Mouse (Mus musculus) hindbrain, embryonic 16.5 days (tissue): Measurements from ENCODE around the gene Cacng1. TPM values are rescaled to one million over a fixed set of nuclear protein-coding genes. Genes with fewer than 3 reads are reported as not detected.

Experiments used
- ATAC-seq: fragments of 200-750 bp; cut with Nextera tagmentation; 2 replicates; pipeline ENCODE4 v1.8.0; 2017; ENCODE audit warnings: moderate TSS enrichment, moderate library complexity
- H3K27ac ChIP-seq: fragments of 300-500 bp; sonication (generic); 2 replicates; pipeline ENCODE4 v1.5.1; 2014; ENCODE audit warnings: low read depth, mild to moderate bottlenecking, control low read depth, low read length, moderate library complexity
- H3K27me3 ChIP-seq: fragments of 300-500 bp; sonication (generic); replicated peaks from 2 replicates; pipeline ENCODE4 v1.6.1; 2014; ENCODE audit warnings: low read length; ENCODE audit not compliant: control insufficient read depth, insufficient read depth
- H3K36me3 ChIP-seq: fragments of 300-500 bp; sonication (generic); 2 replicates; pipeline ENCODE4 v1.6.1; 2014; ENCODE audit warnings: mild to moderate bottlenecking, low read length, moderate library complexity, mixed read lengths; ENCODE audit not compliant: control insufficient read depth, insufficient read depth
- H3K4me1 ChIP-seq: fragments of 300-500 bp; sonication (generic); 2 replicates; pipeline ENCODE4 v1.6.1; 2014; ENCODE audit warnings: low read depth, low read length; ENCODE audit not compliant: control insufficient read depth, insufficient read depth
- H3K4me2 ChIP-seq: fragments of 300-500 bp; sonication (generic); 2 replicates; pipeline ENCODE4 v1.6.1; 2014; ENCODE audit warnings: mild to moderate bottlenecking, low read length, control low read depth, moderate library complexity
- H3K4me3 ChIP-seq: fragments of 300-500 bp; sonication (generic); 2 replicates; pipeline ENCODE4 v1.5.1; 2014; ENCODE audit warnings: mild to moderate bottlenecking, low read length, control low read depth, moderate library complexity
- H3K9ac ChIP-seq: fragments of 300-500 bp; sonication (generic); 2 replicates; pipeline ENCODE4 v1.6.1; 2014; ENCODE audit warnings: low read depth, mild to moderate bottlenecking, control low read depth, low read length, moderate library complexity
- H3K9me3 ChIP-seq: fragments of 300-500 bp; sonication (generic); 2 replicates; pipeline ENCODE4 v1.6.1; 2014; ENCODE audit warnings: mild to moderate bottlenecking, low read length, moderate library complexity; ENCODE audit not compliant: control insufficient read depth
- WGBS: fragments of 180-500 bp; shearing (Covaris S2); extraction: QIAGEN DNeasy Blood & Tissue Kit; methylation state at CpG from one replicate; pipeline ENCODE4 v1.1.7; 2014; 5-methylcytosine and 5-hydroxymethylcytosine counted together
- polyA plus RNA-seq: library from polyadenylated mRNA; unstranded; fragments of >200 nt; fragmentation: Nextera tagmentation; extraction: Ambion mirVana; gene quantifications from 2 replicates; pipeline ENCODE4 v1.2.1, GENCODE M21; 2015

Gene Cacng1
- polyA plus RNA-seq, result 0.29 and 2.4 TPM in 2 replicates

- Histone ChIP-seq H3K36me3 (no peaks in the 10 kb centered on the region), H3K9ac (no peak within 1 kb of the TSS), H3K4me3 (no peak within 1 kb of the TSS), H3K4me2 (no peak within 1 kb of the TSS), H3K27me3 (no peaks in the 10 kb centered on the region), H3K27ac (no peak within 1 kb of the TSS), H3K9me3 (no peaks in the 10 kb centered on the region), H3K4me1 (no peaks in the 10 kb centered on the region; the same call in 1 of the 2 replicates)
- no peak for ATAC-seq
- whole genome bisulfite sequencing, result 85% methylated on average over 16 of the region's 16 CpGs
Observed at GRCm38 (mm10) chr11:107716332-107716938, at the start of gene Cacng1. TSS of gene Cacng1 (minus strand) at chr11:107716522.

GRCm38 (mm10) chr11:107762688-107763460 lies 46.6 kb upstream of the Cacng1 start:
- peak; percentile 74 for ATAC-seq
- Histone ChIP-seq H3K4me3 (no peak overlapping the region), H3K27me3 (no peaks in the 10 kb centered on the region), H3K4me1 (peaks cover 59% of the 10 kb centered on the region), H3K9me3 (no peaks in the 10 kb centered on the region), H3K36me3 (no peaks in the 10 kb centered on the region), H3K4me2 (no peak overlapping the region), H3K27ac (peak overlapping the region; percentile 63), H3K9ac (0 out of 2 replicates have a peak overlapping the region, but pooled peaks have one; percentile 4)
- WGBS, result 16% methylated on average over 8 of the region's 8 CpGs

- H3K9me3 ChIP-seq, result no peaks in the 10 kb centered on the region
- H3K36me3 ChIP-seq, result no peaks in the 10 kb centered on the region
- H3K4me2 ChIP-seq, result no peak overlapping the region
- no peak overlapping the region for H3K4me3 ChIP-seq
- peak overlapping the region; percentile 63 for H3K27ac ChIP-seq
- no peak overlapping the region for H3K9ac ChIP-seq
- 56% methylated on average over 10 of the region's 10 CpGs for WGBS
- peaks cover 51% of the 10 kb centered on the region for H3K4me1 ChIP-seq
- no peaks in the 10 kb centered on the region for H3K27me3 ChIP-seq
- ATAC-seq, result no peak
Observed at GRCm38 (mm10) chr11:107761790-107762500, 45.6 kb upstream of the Cacng1 start.

DNA sequence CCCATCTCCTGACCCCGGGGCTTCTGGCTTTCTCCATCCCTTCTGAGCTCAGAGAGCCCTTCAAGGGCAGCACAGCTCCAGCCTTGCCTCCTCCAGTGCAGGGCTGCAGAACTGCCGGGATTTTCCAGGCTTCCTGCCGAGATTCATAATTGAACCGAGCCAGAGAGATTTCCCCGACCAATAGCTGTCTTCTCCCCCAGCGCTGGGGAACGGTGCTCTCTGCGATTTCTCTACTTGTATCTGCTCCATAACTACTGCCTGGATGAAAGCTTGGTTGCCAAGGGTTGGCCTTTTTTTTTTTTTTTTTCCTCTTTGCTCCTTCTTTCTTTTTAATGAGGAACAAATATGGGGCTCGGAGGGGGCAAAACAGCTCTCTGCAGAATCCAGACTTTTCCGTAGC lies 43.7 kb upstream of the Cacng1 start:
- Histone ChIP-seq H3K4me1 (peaks cover 45% of the 10 kb centered on the region), H3K27ac (peak overlapping the region; percentile 58; the same call in 1 of the 2 replicates), H3K36me3 (no peaks in the 10 kb centered on the region), H3K4me3 (no peak overlapping the region), H3K9ac (no peak overlapping the region), H3K9me3 (no peaks in the 10 kb centered on the region), H3K27me3 (no peaks in the 10 kb centered on the region), H3K4me2 (no peak overlapping the region)
- WGBS, result 22% methylated on average over 10 of the region's 10 CpGs
- peak; percentile 19 for ATAC-seq

DNA sequence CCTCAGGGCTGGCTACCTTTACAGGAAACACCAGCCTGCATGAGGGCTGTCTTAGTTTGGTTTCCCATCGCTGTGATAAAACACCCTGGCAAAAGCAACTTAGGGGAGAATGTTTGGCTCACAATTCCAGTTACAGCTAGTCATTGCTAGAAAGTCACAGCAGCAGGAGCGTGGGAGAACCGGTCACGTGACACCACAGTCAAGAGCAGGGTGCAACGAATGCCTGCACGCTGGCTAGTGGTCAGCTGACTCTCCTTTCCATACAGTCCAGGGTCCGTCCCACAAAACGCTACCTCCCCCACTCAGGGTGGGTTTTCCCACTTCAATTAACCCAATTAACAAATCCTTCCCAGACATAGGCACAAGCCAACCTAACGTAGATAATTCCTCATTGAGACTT lies 43.2 kb upstream of the Cacng1 start:
- no peak overlapping the region for H3K4me2 ChIP-seq
- H3K36me3 ChIP-seq, result no peaks in the 10 kb centered on the region
- 57% methylated on average over 9 of the region's 9 CpGs for WGBS
- no peak overlapping the region for H3K4me3 ChIP-seq
- peak overlapping the region; percentile 58; the same call in 1 of the 2 replicates for H3K27ac ChIP-seq
- no peaks in the 10 kb centered on the region for H3K27me3 ChIP-seq
- ATAC-seq, result peak; percentile 28
- H3K9ac ChIP-seq, result no peak overlapping the region
- H3K9me3 ChIP-seq, result no peaks in the 10 kb centered on the region
- H3K4me1 ChIP-seq, result peaks cover 44% of the 10 kb centered on the region

- no peaks in the 10 kb centered on the region for H3K36me3 ChIP-seq
- ATAC-seq, result no peak
- H3K4me3 ChIP-seq, result no peak overlapping the region
- no peak overlapping the region for H3K4me2 ChIP-seq
- H3K9ac ChIP-seq, result no peak overlapping the region
- no peaks in the 10 kb centered on the region for H3K9me3 ChIP-seq
- H3K4me1 ChIP-seq, result no peaks in the 10 kb centered on the region; the same call in 1 of the 2 replicates
- no peaks in the 10 kb centered on the region for H3K27me3 ChIP-seq
- no peak overlapping the region for H3K27ac ChIP-seq
- 57% methylated on average over 5 of the region's 5 CpGs for WGBS
Observed at GRCm38 (mm10) chr11:107749114-107749513, 32.8 kb upstream of the Cacng1 start.

- no peak overlapping the region for H3K9ac ChIP-seq
- H3K36me3 ChIP-seq, result no peaks in the 10 kb centered on the region
- no peak overlapping the region for H3K27ac ChIP-seq
- H3K4me3 ChIP-seq, result no peak overlapping the region
- no peak for ATAC-seq
- no peaks in the 10 kb centered on the region; the same call in 1 of the 2 replicates for H3K4me1 ChIP-seq
- no peaks in the 10 kb centered on the region for H3K9me3 ChIP-seq
- no peak overlapping the region for H3K4me2 ChIP-seq
- no peaks in the 10 kb centered on the region for H3K27me3 ChIP-seq
- 65% methylated on average over 5 of the region's 5 CpGs for WGBS
Observed at GRCm38 (mm10) chr11:107748243-107749035, 32.1 kb upstream of the Cacng1 start.

- WGBS, result 34% methylated on average over 3 of the region's 3 CpGs
- Histone ChIP-seq H3K9ac (no peak overlapping the region), H3K9me3 (no peaks in the 10 kb centered on the region), H3K27me3 (no peaks in the 10 kb centered on the region), H3K4me3 (no peak overlapping the region), H3K36me3 (peaks cover 3% of the 10 kb centered on the region; the same call in 1 of the 2 replicates), H3K27ac (no peak overlapping the region), H3K4me1 (peaks cover 4% of the 10 kb centered on the region; the same call in 1 of the 2 replicates), H3K4me2 (no peak overlapping the region)
- ATAC-seq, result peak; percentile 52
Observed at GRCm38 (mm10) chr11:107743100-107743499, 26.8 kb upstream of the Cacng1 start.
